Mouse (Mus musculus): ENCODE data around the gene Hsdl1. TPM values are rescaled to one million over a fixed set of nuclear protein-coding genes. Genes with fewer than 3 reads are reported as not detected.

The Hsdl1 gene
- polyA plus RNA-seq, 1 experiment from 2014 or later = 43.1 TPM

DNA sequence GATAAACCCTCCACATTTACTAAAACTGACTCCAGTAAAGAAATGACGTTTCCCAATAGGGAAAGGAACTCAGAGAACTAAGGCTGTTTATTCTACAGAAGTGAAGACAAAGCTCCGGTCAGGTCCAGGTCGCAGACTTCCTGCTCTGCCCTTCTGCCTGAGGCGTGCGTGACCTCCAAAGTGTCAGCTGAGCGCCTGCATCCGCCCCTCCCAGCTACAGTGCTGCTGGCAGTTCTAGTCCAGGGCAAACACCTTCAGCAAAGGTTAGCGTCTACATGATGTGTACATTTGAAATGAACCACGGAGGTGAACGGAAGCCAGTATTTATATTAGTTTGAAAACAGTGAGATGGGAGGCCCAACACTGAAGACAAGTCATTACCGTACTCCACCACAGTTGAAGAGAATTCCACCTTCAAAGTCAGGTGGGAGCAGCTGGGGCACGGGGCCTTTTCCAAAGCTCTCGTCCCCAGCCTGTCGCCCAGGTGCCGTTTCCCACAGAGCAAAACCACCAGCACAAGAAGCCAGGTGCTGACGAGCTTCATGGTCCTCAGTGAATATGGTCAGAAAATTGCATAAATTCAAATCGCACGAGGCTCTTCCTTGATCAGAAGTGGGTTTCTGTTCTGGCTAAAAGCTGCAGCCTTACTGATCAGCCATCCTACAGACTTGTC lies 27.8 kb downstream of the Hsdl1 start:
- no peaks in the 10 kb centered on the region for H3K27me3 ChIP-seq (ENCODE audit: insufficient read depth, low read length)
- no peak overlapping the region for H3K9ac ChIP-seq (replicated peaks; ENCODE audit: low read length)
- no peak for ATAC-seq (ENCODE audit: low FRiP score, low TSS enrichment)
- no peak overlapping the region for H3K27ac ChIP-seq (ENCODE audit: low read length)
- 71% methylated on average over 18 of the region's 18 CpGs for WGBS
- no peak overlapping the region for H3K4me2 ChIP-seq (replicated peaks; ENCODE audit: low read depth, low read length)
- H3K4me3 ChIP-seq (ENCODE audit: low read length) = no peak overlapping the region
- H3K36me3 ChIP-seq (ENCODE audit: insufficient read depth, low read length) = peaks cover 39% of the 10 kb centered on the region
- no peaks in the 10 kb centered on the region for H3K9me3 ChIP-seq (ENCODE audit: low read length)
- H3K4me1 ChIP-seq (ENCODE audit: insufficient read depth, low read length) = no peaks in the 10 kb centered on the region

DNA sequence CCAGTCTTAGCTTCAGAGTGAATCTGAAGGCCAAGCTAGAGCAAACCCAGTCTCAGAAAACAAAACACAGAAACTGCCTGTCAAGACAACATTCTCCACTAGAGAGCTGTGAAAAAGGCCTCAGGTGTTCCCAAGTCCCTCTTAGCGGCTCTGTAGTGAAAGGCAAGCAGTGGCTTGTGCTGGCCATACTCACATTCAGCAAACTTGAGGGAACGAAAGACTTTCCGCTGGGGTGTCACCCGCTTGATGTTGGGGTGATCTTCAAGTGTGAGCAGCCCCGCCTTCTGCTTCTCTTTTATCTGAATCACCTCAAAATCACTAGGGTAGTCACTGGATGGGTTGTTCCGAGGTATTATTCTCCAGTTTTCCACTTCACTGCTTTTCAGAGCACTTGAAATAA lies 29.2 kb downstream of the Hsdl1 start:
- Histone ChIP-seq H3K9ac (replicated peaks; ENCODE audit: low read length) (no peak overlapping the region), H3K27me3 (ENCODE audit: insufficient read depth, low read length) (no peaks in the 10 kb centered on the region)
- ATAC-seq (ENCODE audit: low FRiP score, low TSS enrichment) = no peak

DNA sequence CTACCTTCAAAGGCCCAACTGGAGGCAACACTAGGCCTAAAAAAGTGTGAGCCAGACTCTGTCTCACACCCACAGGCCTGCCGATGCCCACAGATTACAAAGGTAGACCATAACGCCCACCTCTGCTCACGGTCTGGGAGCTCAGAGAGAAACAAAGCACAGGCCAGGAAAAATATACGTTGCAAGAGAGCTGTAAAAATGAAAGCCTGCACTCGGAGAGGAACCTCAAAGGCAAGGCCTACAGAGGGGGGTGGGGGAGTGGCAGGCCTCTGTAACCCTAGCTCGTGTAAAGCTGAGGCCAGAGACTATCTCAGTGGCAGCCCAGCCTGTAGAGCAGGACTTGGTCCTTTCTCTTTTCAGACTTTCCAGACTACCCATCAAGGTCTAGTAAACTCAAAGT lies 29.8 kb downstream of the Hsdl1 start:
- Histone ChIP-seq H3K4me2 (replicated peaks; ENCODE audit: low read depth, low read length) (no peak overlapping the region), H3K27ac (ENCODE audit: low read length) (no peak overlapping the region), H3K4me3 (ENCODE audit: low read length) (no peak overlapping the region), H3K9ac (replicated peaks; ENCODE audit: low read length) (no peak overlapping the region), H3K36me3 (ENCODE audit: insufficient read depth, low read length) (peaks cover 57% of the 10 kb centered on the region), H3K27me3 (ENCODE audit: insufficient read depth, low read length) (no peaks in the 10 kb centered on the region), H3K9me3 (ENCODE audit: low read length) (no peaks in the 10 kb centered on the region), H3K4me1 (ENCODE audit: insufficient read depth, low read length) (no peaks in the 10 kb centered on the region)
- peak; percentile 57; the same call in 1 of the 2 replicates for ATAC-seq (ENCODE audit: low FRiP score, low TSS enrichment)
- WGBS = 38% methylated on average over 6 of the region's 6 CpGs

More for the DNA sequence above, 29.2 kb downstream of the Hsdl1 start:
- Histone ChIP-seq H3K4me3 (ENCODE audit: low read length) (no peak overlapping the region), H3K4me2 (replicated peaks; ENCODE audit: low read depth, low read length) (no peak overlapping the region), H3K36me3 (ENCODE audit: insufficient read depth, low read length) (peaks cover 51% of the 10 kb centered on the region), H3K4me1 (ENCODE audit: insufficient read depth, low read length) (no peaks in the 10 kb centered on the region), H3K9me3 (ENCODE audit: low read length) (no peaks in the 10 kb centered on the region), H3K27ac (ENCODE audit: low read length) (no peak overlapping the region)
- WGBS = 84% methylated on average over 6 of the region's 6 CpGs

DNA sequence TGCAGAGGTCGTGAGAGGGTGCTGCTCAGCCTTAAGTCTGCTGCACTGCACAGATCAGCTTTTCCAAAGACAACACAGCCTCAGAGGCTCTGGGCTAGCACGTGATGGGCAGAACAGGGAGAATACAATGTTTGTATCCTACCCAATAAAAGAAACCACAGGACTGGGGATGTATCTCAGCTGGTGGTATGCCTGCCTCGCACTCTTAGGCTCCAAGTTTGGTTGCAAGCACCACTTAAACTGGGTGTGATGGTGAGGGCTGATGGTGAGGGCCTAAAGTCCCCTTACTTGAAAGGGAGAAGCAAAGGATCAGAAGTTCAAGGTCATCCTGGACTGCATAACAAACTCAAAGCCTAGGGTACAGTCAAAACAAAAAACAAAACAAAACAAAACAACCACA lies 30.4 kb downstream of the Hsdl1 start:
- Histone ChIP-seq H3K9me3 (ENCODE audit: low read length) (no peaks in the 10 kb centered on the region), H3K9ac (replicated peaks; ENCODE audit: low read length) (no peak overlapping the region), H3K27ac (ENCODE audit: low read length) (no peak overlapping the region), H3K4me3 (ENCODE audit: low read length) (no peak overlapping the region), H3K4me1 (ENCODE audit: insufficient read depth, low read length) (no peaks in the 10 kb centered on the region), H3K27me3 (ENCODE audit: insufficient read depth, low read length) (no peaks in the 10 kb centered on the region), H3K36me3 (ENCODE audit: insufficient read depth, low read length) (peaks cover 61% of the 10 kb centered on the region), H3K4me2 (replicated peaks; ENCODE audit: low read depth, low read length) (no peak overlapping the region)
- WGBS = 81% methylated on average over 3 of the region's 3 CpGs
- ATAC-seq (ENCODE audit: low FRiP score, low TSS enrichment) = no peak

DNA sequence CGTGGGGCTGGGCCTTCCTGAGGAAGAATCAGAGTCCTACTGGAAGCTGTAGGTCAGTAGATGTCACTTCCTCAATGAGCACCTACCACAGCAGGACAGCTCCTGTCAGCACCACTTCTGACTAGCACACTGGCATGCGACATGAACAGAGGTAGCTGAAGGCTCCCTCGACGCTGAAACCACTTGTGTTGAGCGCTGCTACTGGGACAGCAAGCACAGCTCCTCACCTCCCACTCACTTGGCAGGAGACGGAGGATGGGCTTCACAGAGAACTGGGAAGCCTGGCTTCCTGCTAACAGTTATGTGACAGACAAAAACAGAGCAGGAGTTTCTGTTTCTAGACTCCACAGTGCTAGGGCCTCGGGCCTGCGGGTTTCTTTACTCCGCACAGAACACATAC lies 43.0 kb downstream of the Hsdl1 start:
- Histone ChIP-seq H3K27me3 (ENCODE audit: insufficient read depth, low read length) (no peaks in the 10 kb centered on the region), H3K27ac (ENCODE audit: low read length) (no peak overlapping the region), H3K4me2 (replicated peaks; ENCODE audit: low read depth, low read length) (no peak overlapping the region), H3K9ac (replicated peaks; ENCODE audit: low read length) (no peak overlapping the region), H3K9me3 (ENCODE audit: low read length) (no peaks in the 10 kb centered on the region), H3K4me1 (ENCODE audit: insufficient read depth, low read length) (no peaks in the 10 kb centered on the region), H3K4me3 (ENCODE audit: low read length) (no peak overlapping the region), H3K36me3 (ENCODE audit: insufficient read depth, low read length) (peaks cover 91% of the 10 kb centered on the region)
- no peak for ATAC-seq (ENCODE audit: low FRiP score, low TSS enrichment)
- WGBS = 85% methylated on average over 9 of the region's 9 CpGs

DNA sequence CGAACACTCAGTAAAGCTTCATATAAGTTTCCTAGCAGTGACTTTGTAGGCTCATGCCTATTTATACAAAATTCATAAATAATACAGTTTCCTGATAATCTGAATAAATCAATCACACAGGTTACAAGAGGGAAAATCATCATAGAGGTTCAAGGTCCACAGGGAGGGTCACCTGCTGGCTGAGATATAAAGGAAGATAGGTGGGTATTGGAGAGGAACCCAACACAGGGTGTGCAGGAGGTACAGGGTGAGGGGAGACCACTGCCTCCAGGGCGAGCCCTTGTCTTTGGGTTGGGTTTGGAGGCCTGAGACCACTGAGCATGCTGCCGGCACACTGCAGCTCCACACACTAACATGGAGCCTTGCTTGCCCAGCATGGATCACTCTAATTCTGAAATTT lies 43.6 kb downstream of the Hsdl1 start:
- no peaks in the 10 kb centered on the region for H3K27me3 ChIP-seq (ENCODE audit: insufficient read depth, low read length)
- 95% methylated on average over 3 of the region's 3 CpGs for WGBS
- H3K4me1 ChIP-seq (ENCODE audit: insufficient read depth, low read length) = no peaks in the 10 kb centered on the region
- no peak for ATAC-seq (ENCODE audit: low FRiP score, low TSS enrichment)
- no peaks in the 10 kb centered on the region for H3K9me3 ChIP-seq (ENCODE audit: low read length)
- no peak overlapping the region for H3K4me2 ChIP-seq (replicated peaks; ENCODE audit: low read depth, low read length)
- no peak overlapping the region for H3K9ac ChIP-seq (replicated peaks; ENCODE audit: low read length)
- peaks cover 86% of the 10 kb centered on the region for H3K36me3 ChIP-seq (ENCODE audit: insufficient read depth, low read length)
- no peak overlapping the region for H3K27ac ChIP-seq (ENCODE audit: low read length)
- no peak overlapping the region for H3K4me3 ChIP-seq (ENCODE audit: low read length)

DNA sequence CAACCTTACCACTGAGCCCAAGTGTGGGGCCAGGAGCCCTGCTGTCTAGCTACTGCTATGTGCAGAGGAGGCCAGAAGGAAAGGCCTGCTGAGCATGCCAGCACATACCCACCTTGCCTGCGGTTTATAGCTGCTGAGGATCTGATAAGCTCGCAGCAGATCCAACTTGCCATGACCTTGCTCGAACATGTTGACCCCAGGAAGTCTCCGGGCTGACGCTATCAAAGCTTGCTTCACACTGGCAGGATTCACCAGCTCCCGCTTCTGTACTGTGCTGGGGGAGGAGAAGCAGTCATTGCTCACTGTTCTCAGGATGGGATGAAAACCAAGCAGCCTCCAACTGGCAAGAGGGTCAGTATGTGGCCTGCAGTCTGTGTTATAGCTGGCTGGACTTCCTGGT lies 44.0 kb downstream of the Hsdl1 start:
- Histone ChIP-seq H3K9ac (replicated peaks; ENCODE audit: low read length) (no peak overlapping the region), H3K36me3 (ENCODE audit: insufficient read depth, low read length) (peaks cover 81% of the 10 kb centered on the region), H3K9me3 (ENCODE audit: low read length) (no peaks in the 10 kb centered on the region), H3K4me1 (ENCODE audit: insufficient read depth, low read length) (no peaks in the 10 kb centered on the region), H3K4me3 (ENCODE audit: low read length) (no peak overlapping the region), H3K27ac (ENCODE audit: low read length) (no peak overlapping the region), H3K4me2 (replicated peaks; ENCODE audit: low read depth, low read length) (no peak overlapping the region), H3K27me3 (ENCODE audit: insufficient read depth, low read length) (no peaks in the 10 kb centered on the region)
- no peak for ATAC-seq (ENCODE audit: low FRiP score, low TSS enrichment)
- WGBS = 80% methylated on average over 6 of the region's 6 CpGs

DNA sequence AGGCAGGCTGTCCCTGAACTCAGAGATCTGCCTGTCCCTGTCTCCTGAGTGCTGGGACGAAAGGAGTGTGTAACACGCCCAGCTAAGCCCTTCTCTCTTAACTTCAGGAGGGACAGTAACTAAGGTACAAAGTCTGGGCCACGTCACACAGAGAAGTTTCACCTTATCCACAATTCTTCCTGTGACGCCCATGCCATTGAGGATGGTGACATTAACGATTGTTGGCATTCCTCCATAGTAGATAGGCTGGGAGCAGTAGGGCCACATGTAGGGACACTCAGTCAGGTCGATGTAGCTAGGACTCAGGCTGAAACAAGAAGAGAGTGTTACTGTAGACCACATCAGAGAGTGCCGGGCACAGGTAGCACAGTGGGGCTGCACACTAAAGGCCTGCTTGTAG lies 46.2 kb downstream of the Hsdl1 start:
- Histone ChIP-seq H3K27ac (ENCODE audit: low read length) (no peak overlapping the region), H3K4me3 (ENCODE audit: low read length) (no peak overlapping the region), H3K4me1 (ENCODE audit: insufficient read depth, low read length) (no peaks in the 10 kb centered on the region), H3K9ac (replicated peaks; ENCODE audit: low read length) (no peak overlapping the region), H3K36me3 (ENCODE audit: insufficient read depth, low read length) (peaks cover 80% of the 10 kb centered on the region), H3K9me3 (ENCODE audit: low read length) (no peaks in the 10 kb centered on the region), H3K4me2 (replicated peaks; ENCODE audit: low read depth, low read length) (no peak overlapping the region), H3K27me3 (ENCODE audit: insufficient read depth, low read length) (no peaks in the 10 kb centered on the region)
- no peak for ATAC-seq (ENCODE audit: low FRiP score, low TSS enrichment)
- 91% methylated on average over 7 of the region's 7 CpGs for WGBS

DNA sequence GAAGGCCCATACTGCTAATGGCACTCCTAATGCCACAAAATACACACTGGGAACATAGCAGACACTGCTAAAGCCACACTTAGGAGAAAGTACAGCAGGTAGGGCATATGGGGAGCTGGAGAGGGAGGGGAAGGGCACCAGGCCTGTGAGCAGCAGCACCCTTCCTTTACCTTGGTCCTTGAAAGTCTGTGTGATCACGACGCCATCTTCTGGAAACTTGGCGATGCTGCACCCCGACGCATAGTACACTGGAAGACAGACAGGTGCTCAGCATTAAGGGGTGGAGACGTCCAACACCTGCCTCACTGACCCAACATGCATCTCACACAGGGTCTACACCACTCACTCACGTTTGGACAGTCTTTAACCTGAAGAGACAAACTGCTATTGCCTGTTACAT lies 54.9 kb downstream of the Hsdl1 start:
- 79% methylated on average over 7 of the region's 7 CpGs for WGBS
- peaks cover 82% of the 10 kb centered on the region for H3K36me3 ChIP-seq (ENCODE audit: insufficient read depth, low read length)
- ATAC-seq (ENCODE audit: low FRiP score, low TSS enrichment) = no peak

DNA sequence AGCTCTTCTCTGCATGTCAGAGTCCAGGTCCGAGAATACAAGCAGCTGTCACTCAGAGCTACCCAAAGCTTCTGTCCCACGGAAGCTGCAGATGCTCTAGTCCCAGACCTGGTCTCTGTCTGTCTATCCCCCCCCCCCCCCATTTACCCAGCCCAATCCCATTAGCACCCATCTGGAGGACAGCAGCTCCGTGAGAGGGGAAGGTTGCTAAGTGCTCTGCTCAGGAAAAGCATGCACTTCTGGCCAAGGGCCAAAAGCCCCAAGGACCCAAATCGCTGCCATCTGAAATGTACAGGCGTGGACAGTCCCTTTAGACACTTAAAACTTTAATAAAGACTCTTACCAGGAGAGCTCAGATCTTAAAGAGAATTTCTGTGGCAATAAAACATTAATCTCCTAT lies 58.3 kb downstream of the Hsdl1 start:
- WGBS = 73% methylated on average over 5 of the region's 5 CpGs
- no peak overlapping the region for H3K4me2 ChIP-seq (replicated peaks; ENCODE audit: low read depth, low read length)
- H3K4me3 ChIP-seq (ENCODE audit: low read length) = no peak overlapping the region
- H3K27ac ChIP-seq (ENCODE audit: low read length) = no peak overlapping the region
- no peaks in the 10 kb centered on the region for H3K4me1 ChIP-seq (ENCODE audit: insufficient read depth, low read length)
- H3K9ac ChIP-seq (replicated peaks; ENCODE audit: low read length) = no peak overlapping the region
- no peaks in the 10 kb centered on the region for H3K9me3 ChIP-seq (ENCODE audit: low read length)
- no peak for ATAC-seq (ENCODE audit: low FRiP score, low TSS enrichment)
- no peaks in the 10 kb centered on the region for H3K27me3 ChIP-seq (ENCODE audit: insufficient read depth, low read length)
- peaks cover 86% of the 10 kb centered on the region for H3K36me3 ChIP-seq (ENCODE audit: insufficient read depth, low read length)

More for the DNA sequence above, 54.9 kb downstream of the Hsdl1 start:
- H3K4me3 ChIP-seq (ENCODE audit: low read length) = no peak overlapping the region
- H3K9me3 ChIP-seq (ENCODE audit: low read length) = no peaks in the 10 kb centered on the region
- H3K27me3 ChIP-seq (ENCODE audit: insufficient read depth, low read length) = no peaks in the 10 kb centered on the region
- H3K4me1 ChIP-seq (ENCODE audit: insufficient read depth, low read length) = no peaks in the 10 kb centered on the region
- H3K27ac ChIP-seq (ENCODE audit: low read length) = no peak overlapping the region
- no peak overlapping the region for H3K9ac ChIP-seq (replicated peaks; ENCODE audit: low read length)
- no peak overlapping the region for H3K4me2 ChIP-seq (replicated peaks; ENCODE audit: low read depth, low read length)
